Mouse (Mus musculus) embryo, embryonic 9.5 days (tissue): ENCODE measurements around the gene Rnase12.
"Not testable (repeated sequence)": the region's sequence is repeated elsewhere in the genome, so short reads cannot be mapped to it uniquely, and the experiment has no call there.

ENCODE experiments used
- DNase-seq: peaks from one replicate; pipeline ENCODE4 v3.0.0-alpha.2; 2017; ENCODE audit errors: extremely low spot score

The Rnase12 gene

GRCm38 (mm10) chr14:51017256-51017655, 40.2 kb downstream of the Rnase12 start:
- no peak for DNase-seq

DNA sequence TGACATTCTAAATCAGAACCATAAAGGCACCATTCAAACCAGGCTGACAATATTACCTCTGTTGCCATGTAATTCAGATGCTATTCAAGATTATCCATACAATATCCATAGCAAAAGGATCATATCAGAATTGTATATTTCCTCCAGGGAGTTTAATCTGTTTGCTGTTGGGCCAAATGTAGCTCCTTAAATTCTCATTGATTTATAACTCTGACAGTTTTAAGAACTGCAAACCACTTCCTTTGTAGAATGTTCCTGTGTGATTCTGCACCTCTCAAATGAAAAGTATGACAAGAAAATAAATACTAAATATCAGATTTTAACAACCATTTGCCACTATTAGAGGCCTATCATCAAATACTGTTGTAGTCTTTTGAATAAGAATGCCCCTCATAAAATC, 41.7 kb downstream of the Rnase12 start:
- no peak for DNase-seq

DNA sequence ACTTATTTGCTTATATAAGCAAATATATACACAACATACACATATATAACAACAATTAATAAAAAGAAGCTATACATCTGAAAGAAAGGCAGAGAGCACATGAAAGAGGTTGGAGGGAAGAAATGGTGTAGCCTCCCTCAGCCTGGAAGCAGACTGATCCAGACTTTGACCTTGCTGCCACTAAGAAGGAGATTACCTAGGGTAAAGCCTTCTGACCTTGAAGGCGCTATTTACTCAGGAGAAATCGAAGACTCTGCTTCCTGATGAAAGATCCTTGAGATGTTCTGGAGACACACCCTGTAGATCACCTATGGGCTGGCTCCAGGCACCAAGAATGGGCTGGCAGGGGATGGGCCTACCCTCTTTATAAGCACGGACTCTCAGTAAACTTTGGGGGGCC, 42.7 kb downstream of the Rnase12 start:
- DNase-seq: not testable (repeated sequence)

GRCm38 (mm10) chr14:51009572-51009971, 47.9 kb downstream of the Rnase12 start:
- DNase-seq: no peak

GRCm38 (mm10) chr14:51008781-51009180, 48.7 kb downstream of the Rnase12 start:
- no peak for DNase-seq

DNA sequence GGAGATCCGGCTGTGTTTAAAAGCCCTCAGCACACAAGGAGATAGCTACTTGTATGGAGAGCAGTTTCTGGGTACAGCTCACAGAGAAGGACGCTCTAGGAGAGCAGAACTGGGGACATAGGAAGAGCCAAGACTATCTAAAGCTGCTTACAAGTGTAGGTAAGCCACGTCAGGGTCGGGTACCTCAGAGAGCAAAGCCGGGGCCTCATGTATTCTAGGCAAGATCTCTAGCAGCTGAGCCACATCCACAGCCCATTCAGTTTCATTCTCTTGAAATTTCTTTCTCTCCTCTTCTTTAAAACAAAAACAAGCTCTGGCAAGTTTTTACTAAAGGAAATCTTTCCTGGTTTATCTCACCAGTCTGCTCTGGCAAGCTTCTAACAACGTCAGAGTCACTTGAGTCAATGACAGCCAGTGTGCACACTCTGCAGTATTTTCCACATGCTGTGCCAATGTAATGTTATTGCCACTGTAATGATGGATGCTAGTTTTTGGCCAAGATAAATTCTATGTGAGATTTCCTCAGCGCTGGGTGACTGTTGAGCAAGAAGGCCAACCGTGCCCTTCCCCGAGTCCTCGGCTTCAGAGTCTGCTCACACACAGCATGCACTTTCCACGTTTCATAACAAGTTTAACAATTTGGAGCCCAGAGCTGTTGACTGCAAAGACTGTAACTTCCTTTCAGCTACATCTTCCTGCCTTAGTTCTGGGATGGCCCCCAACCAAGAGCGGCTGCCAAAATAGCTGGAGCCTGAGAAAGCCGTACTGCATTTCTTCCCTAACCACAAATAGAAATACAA, 49.3 kb downstream of the Rnase12 start:
- no peak for DNase-seq

- DNase-seq: no peak
Measured at GRCm38 (mm10) chr14:51007152-51007801, 50.2 kb downstream of the Rnase12 start, which contains the start of gene Rnase10. Rnase10 (plus strand) TSS chr14:51007751.
